Mouse (Mus musculus) left cerebral cortex, adult 2 months (tissue): ENCODE results near the gene Hoxb1. TPM values are rescaled to one million over a fixed set of nuclear protein-coding genes. Genes with fewer than 3 reads are reported as not detected.

Source experiments
- DNase-seq, 2 experiments: peaks; one replicate each; pipeline ENCODE4 v3.0.0; 2021 to 2022; ENCODE audit warnings: low spot score in 2 of 2, mixed read lengths in 1 of 2; ENCODE audit errors: extremely low spot score in 1 of 2
- H3K27ac ChIP-seq: fragments of 200-600 bp; 2 replicates; pipeline ENCODE4 v1.8.1; 2022
- H3K4me3 ChIP-seq: fragments of 200-600 bp; 2 replicates; pipeline ENCODE4 v1.8.1; 2022
- CTCF ChIP-seq: fragments of 200-600 bp; IDR thresholded peaks from 2 replicates; pipeline ENCODE4 v1.8.1; 2022; ENCODE audit warnings: antibody characterized with exemption, mild to moderate bottlenecking, moderate library complexity
- intact Hi-C: fragments of 180-260 bp; cut with DNase I; formaldehyde crosslinking; loops from one replicate; pipeline ENCODE4 v1.15.1; 2025
- total RNA-seq, 2 experiments: library from RNA; stranded (reverse); gene quantifications; 2 replicates each; pipeline ENCODE4 v1.2.3; 2021

Gene Hoxb1
- total RNA-seq, 2 experiments from 2014 or later: not detected

- intact Hi-C loops: loop anchor here (5.0 kb wide), 1 partner anchor 122 kb away; no protein-coding TSS in a partner anchor
- Histone ChIP-seq H3K4me3 (no peak overlapping the region), H3K27ac (no peak overlapping the region)
- TF ChIP-seq CTCF: no peak
- no peak for DNase-seq
These were observed 41.4 kb upstream of the Hoxb1 start for GRCm38 (mm10) chr11:96324125-96324524.

- Histone ChIP-seq H3K27ac (no peak overlapping the region), H3K4me3 (no peak overlapping the region)
- TF ChIP-seq CTCF: no peak
- intact Hi-C loops: loop anchor here (5.0 kb wide), 2 partner anchors 63 to 123 kb away; no protein-coding TSS in a partner anchor
- DNase-seq: no peak
These were observed 40.6 kb upstream of the Hoxb1 start for GRCm38 (mm10) chr11:96324965-96325364.

- intact Hi-C loops: loop anchor here (5.0 kb wide), 1 partner anchor 63 kb away; no protein-coding TSS in a partner anchor
- TF ChIP-seq CTCF: no peak
- no peak for DNase-seq
- no peak overlapping the region for H3K4me3 ChIP-seq
- H3K27ac ChIP-seq: no peak overlapping the region
These were observed 39.8 kb upstream of the Hoxb1 start for GRCm38 (mm10) chr11:96325747-96326212.

GRCm38 (mm10) chr11:96326705-96327104 is 38.8 kb upstream of the Hoxb1 start:
- intact Hi-C loops: loop anchor here (5.0 kb wide), 1 partner anchor 64 kb away; no protein-coding TSS in a partner anchor
- no peak for TF ChIP-seq CTCF
- DNase-seq: no peak
- no peak overlapping the region for H3K4me3 ChIP-seq
- no peak overlapping the region for H3K27ac ChIP-seq

GRCm38 (mm10) chr11:96327122-96327521 is 38.4 kb upstream of the Hoxb1 start:
- no peak for DNase-seq
- H3K4me3 ChIP-seq: no peak overlapping the region
- no peak overlapping the region for H3K27ac ChIP-seq
- TF ChIP-seq CTCF: no peak
- intact Hi-C loops: loop anchor here (5.0 kb wide), 1 partner anchor 65 kb away; no protein-coding TSS in a partner anchor

GRCm38 (mm10) chr11:96327750-96328149 is 37.8 kb upstream of the Hoxb1 start:
- Histone ChIP-seq H3K4me3 (no peak overlapping the region), H3K27ac (no peak overlapping the region)
- DNase-seq: no peak
- no peak for TF ChIP-seq CTCF
- intact Hi-C loops: loop anchor here (5.0 kb wide), 1 partner anchor 65 kb away; no protein-coding TSS in a partner anchor

GRCm38 (mm10) chr11:96328605-96329004 is 36.9 kb upstream of the Hoxb1 start:
- H3K27ac ChIP-seq: no peak overlapping the region
- intact Hi-C loops: loop anchor here (5.0 kb wide), 1 partner anchor 66 kb away; no protein-coding TSS in a partner anchor
- no peak for DNase-seq
- no peak for TF ChIP-seq CTCF
- H3K4me3 ChIP-seq: no peak overlapping the region

GRCm38 (mm10) chr11:96332105-96332504 is 33.4 kb upstream of the Hoxb1 start:
- no peak overlapping the region for H3K4me3 ChIP-seq
- intact Hi-C loops: no loop called here

GRCm38 (mm10) chr11:96332618-96333032 is 32.9 kb upstream of the Hoxb1 start:
- DNase-seq: no peak
- intact Hi-C loops: no loop called here
- Histone ChIP-seq H3K27ac (no peak overlapping the region), H3K4me3 (no peak overlapping the region)
- no peak for TF ChIP-seq CTCF

More at GRCm38 (mm10) chr11:96332105-96332504, 33.4 kb upstream of the Hoxb1 start:
- no peak overlapping the region for H3K27ac ChIP-seq
- DNase-seq: no peak
- TF ChIP-seq CTCF: no peak

- DNase-seq: no peak
- H3K27ac ChIP-seq: no peak overlapping the region
- no peak for TF ChIP-seq CTCF
- intact Hi-C loops: no loop called here
- no peak overlapping the region for H3K4me3 ChIP-seq
These were observed 32.1 kb upstream of the Hoxb1 start for GRCm38 (mm10) chr11:96333241-96334001.

- intact Hi-C loops: no loop called here
- H3K4me3 ChIP-seq: no peak overlapping the region
- no peak for TF ChIP-seq CTCF
- DNase-seq: no peak
- H3K27ac ChIP-seq: no peak overlapping the region
These were observed 31.6 kb upstream of the Hoxb1 start for GRCm38 (mm10) chr11:96334002-96334364.

- no peak for DNase-seq
- TF ChIP-seq CTCF: no peak
- no peak overlapping the region for H3K27ac ChIP-seq
- intact Hi-C loops: no loop called here
- H3K4me3 ChIP-seq: no peak overlapping the region
These were observed 30.6 kb upstream of the Hoxb1 start for GRCm38 (mm10) chr11:96334998-96335397.

GRCm38 (mm10) chr11:96336597-96336996 is 29.0 kb upstream of the Hoxb1 start:
- no peak for TF ChIP-seq CTCF
- Histone ChIP-seq H3K27ac (no peak overlapping the region), H3K4me3 (no peak overlapping the region)
- no peak for DNase-seq
- intact Hi-C loops: no loop called here
